Mouse (Mus musculus): ENCODE data around the gene Cers6.

GRCm38 (mm10) chr2:69080760-69081159 lies 219.5 kb downstream of the Cers6 start:
- TF ChIP-seq CTCF (IDR thresholded peaks at IDR 0.05; ENCODE audit: borderline replicate concordance, control insufficient read depth, extremely low read depth, insufficient read depth, low read length, poor library complexity) (no peak), POLR2A (IDR thresholded peaks at IDR 0.05; ENCODE audit: control insufficient read depth, extremely low read depth, insufficient read depth, low read length, poor library complexity) (no peak)
